Mouse (Mus musculus) embryonic facial prominence, embryonic 11.5 days (tissue): Measurements from ENCODE around the gene Zfp637. TPM values are rescaled to one million over a fixed set of nuclear protein-coding genes. Genes with fewer than 3 reads are reported as not detected.
"Not testable (repeated sequence)": the region's sequence is repeated elsewhere in the genome, so short reads cannot be mapped to it uniquely, and the experiment has no call there.

Experiments
- ATAC-seq: fragments of 200-750 bp; cut with Nextera tagmentation; replicated peaks from 2 replicates; pipeline ENCODE4 v1.8.0; 2017; ENCODE audit warnings: low read depth; ENCODE audit not compliant: insufficient number of reproducible peaks, low FRiP score, low TSS enrichment
- DNase-seq: peaks from one replicate; pipeline ENCODE4 v3.0.0-alpha.2; 2015; ENCODE audit warnings: low spot score
- H3K27ac ChIP-seq: fragments of 300-500 bp; sonication (generic); replicated peaks from 2 replicates; pipeline ENCODE4 v1.5.1; 2014; ENCODE audit warnings: mild to moderate bottlenecking, low read depth, low read length, control low read depth
- H3K27me3 ChIP-seq: fragments of 300-500 bp; sonication (generic); 2 replicates; pipeline ENCODE4 v1.6.1; 2014; ENCODE audit warnings: mild to moderate bottlenecking, low read length, moderate library complexity, mixed read lengths; ENCODE audit not compliant: control insufficient read depth, insufficient read depth
- H3K36me3 ChIP-seq: fragments of 300-500 bp; sonication (generic); replicated peaks from 2 replicates; pipeline ENCODE4 v1.6.1; 2014; ENCODE audit warnings: low read depth, mild to moderate bottlenecking, low read length, moderate library complexity, mixed read lengths; ENCODE audit not compliant: control insufficient read depth, insufficient read depth
- H3K4me1 ChIP-seq: fragments of 300-500 bp; sonication (generic); 2 replicates; pipeline ENCODE4 v1.6.1; 2014; ENCODE audit warnings: low read length, mixed read lengths; ENCODE audit not compliant: control insufficient read depth, insufficient read depth
- H3K4me2 ChIP-seq: fragments of 300-500 bp; sonication (generic); 2 replicates; pipeline ENCODE4 v1.6.1; 2014; ENCODE audit warnings: low read depth, mild to moderate bottlenecking, control low read depth, low read length, moderate library complexity
- H3K4me3 ChIP-seq: fragments of 300-500 bp; sonication (generic); 2 replicates; pipeline ENCODE4 v1.5.1; 2014; ENCODE audit warnings: low read depth, low read length, control low read depth
- H3K9ac ChIP-seq: fragments of 300-500 bp; sonication (generic); replicated peaks from 2 replicates; pipeline ENCODE4 v1.6.1; 2014; ENCODE audit warnings: mild to moderate bottlenecking, control low read depth, low read length
- H3K9me3 ChIP-seq: fragments of 300-500 bp; sonication (generic); replicated peaks from 2 replicates; pipeline ENCODE4 v1.6.1; 2016; ENCODE audit warnings: mild to moderate bottlenecking, low read length, inconsistent platforms, mixed read lengths; ENCODE audit not compliant: control insufficient read depth
- WGBS: fragments of 180-500 bp; shearing (Covaris S2); extraction: QIAGEN DNeasy Blood & Tissue Kit; methylation state at CpG from one replicate; pipeline ENCODE4 v1.1.7; 2014; 5-methylcytosine and 5-hydroxymethylcytosine counted together
- polyA plus RNA-seq: library from polyadenylated mRNA; unstranded; fragments of >200 nt; fragmentation: Nextera tagmentation; extraction: Ambion mirVana; gene quantifications from 2 replicates; pipeline ENCODE4 v1.2.1, GENCODE M21; 2014

Gene Zfp637
- polyA plus RNA-seq, 1 experiment from 2014 or later, result 163 TPM

DNA sequence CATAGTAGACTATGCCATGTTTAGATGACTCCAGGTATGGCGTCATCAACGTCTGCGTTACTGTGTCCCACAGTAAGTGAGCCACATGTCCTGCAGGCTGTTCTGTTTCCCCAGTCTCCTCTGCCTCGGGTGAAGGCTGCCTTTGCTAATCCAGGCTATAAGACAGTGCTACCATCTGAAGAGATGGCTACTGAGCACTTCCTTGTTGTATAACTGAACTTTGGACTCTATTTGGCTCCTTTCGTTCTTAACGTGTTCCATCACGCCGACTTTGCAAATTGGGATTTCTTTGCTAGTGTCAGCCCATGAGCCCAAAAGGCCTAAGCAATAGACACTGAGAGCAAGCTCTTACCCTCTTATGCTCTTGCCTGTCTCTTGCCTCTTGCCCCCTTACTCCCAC lies 27.2 kb downstream of the Zfp637 start:
- Histone ChIP-seq H3K4me1 (no peaks in the 10 kb centered on the region), H3K27ac (no peak overlapping the region), H3K27me3 (no peaks in the 10 kb centered on the region), H3K9ac (no peak overlapping the region), H3K36me3 (no peaks in the 10 kb centered on the region), H3K4me2 (no peak overlapping the region), H3K4me3 (no peak overlapping the region), H3K9me3 (no peaks in the 10 kb centered on the region)
- WGBS, result 91% methylated on average over 8 of the region's 8 CpGs
- no peak for DNase-seq
- no peak for ATAC-seq

GRCm38 (mm10) chr6:117871034-117871433 lies 30.1 kb downstream of the Zfp637 start:
- 80% methylated on average over 14 of the region's 14 CpGs for WGBS
- Histone ChIP-seq H3K27ac (no peak overlapping the region), H3K4me2 (no peak overlapping the region), H3K27me3 (no peaks in the 10 kb centered on the region), H3K4me3 (no peak overlapping the region), H3K9me3 (no peaks in the 10 kb centered on the region), H3K36me3 (no peaks in the 10 kb centered on the region), H3K9ac (no peak overlapping the region), H3K4me1 (no peaks in the 10 kb centered on the region)
- no peak for DNase-seq
- no peak for ATAC-seq

DNA sequence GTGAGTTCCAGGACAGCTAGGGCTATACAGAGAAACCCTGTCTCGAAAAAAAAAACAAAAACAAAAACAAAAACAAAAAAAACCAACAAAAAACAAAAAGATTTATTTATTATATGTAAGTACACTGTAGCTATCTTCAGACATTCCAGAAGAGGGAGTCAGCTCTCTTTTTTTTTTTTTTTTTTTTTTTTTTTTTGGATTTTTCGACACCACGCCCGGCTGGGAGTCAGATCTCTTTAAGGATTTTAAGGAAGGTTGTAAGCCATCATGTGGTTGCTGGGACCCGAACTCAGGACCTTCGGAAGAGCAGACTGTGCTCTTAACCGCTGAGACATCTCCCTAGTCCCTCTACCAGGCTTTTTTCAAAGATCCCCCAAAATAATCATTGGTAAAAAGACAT lies 32.5 kb downstream of the Zfp637 start:
- not testable (repeated sequence) for H3K36me3 ChIP-seq, H3K27me3 ChIP-seq, H3K4me1 ChIP-seq, ATAC-seq, H3K9me3 ChIP-seq, H3K27ac ChIP-seq, H3K4me2 ChIP-seq, H3K4me3 ChIP-seq, DNase-seq, H3K9ac ChIP-seq
- WGBS, result 91% methylated on average over 7 of the region's 7 CpGs

DNA sequence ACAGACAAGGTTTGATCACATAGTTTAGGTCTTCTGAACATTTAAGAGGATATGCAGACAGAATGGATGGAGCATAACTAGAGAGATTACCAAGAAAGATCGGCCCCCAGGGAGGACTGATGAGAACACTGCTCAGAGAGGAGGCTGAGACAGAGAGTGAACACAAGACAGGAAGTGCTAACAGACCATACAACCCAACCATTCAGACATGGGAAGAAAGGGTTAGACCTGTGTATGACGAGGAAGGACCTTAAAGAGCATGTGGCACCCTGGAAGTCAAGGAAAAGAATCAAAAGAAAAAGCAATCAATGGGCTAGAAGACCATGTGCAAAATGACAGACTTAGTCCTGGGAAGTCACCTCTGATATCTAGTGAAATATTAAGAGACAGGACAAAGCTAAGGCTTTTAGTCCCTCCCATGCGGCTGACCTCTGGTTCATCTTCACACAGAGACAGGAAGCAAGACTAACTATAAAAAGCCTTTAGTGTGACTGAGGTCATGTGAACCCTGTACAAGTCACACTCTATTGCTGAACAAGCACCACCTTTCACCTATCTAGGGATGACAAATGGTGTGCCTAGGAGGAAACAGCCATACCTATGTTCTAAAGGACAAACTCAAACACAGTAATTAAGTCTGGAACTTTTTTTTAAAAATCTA lies 33.8 kb downstream of the Zfp637 start:
- DNase-seq, result no peak
- H3K27ac ChIP-seq, result no peak overlapping the region
- no peak for ATAC-seq
- H3K4me2 ChIP-seq, result no peak overlapping the region
- H3K27me3 ChIP-seq, result no peaks in the 10 kb centered on the region
- no peaks in the 10 kb centered on the region for H3K4me1 ChIP-seq
- no peak overlapping the region for H3K4me3 ChIP-seq
- H3K9me3 ChIP-seq, result no peaks in the 10 kb centered on the region
- no peaks in the 10 kb centered on the region for H3K36me3 ChIP-seq
- no peak overlapping the region for H3K9ac ChIP-seq
- 79% methylated on average over 3 of the region's 3 CpGs for WGBS

DNA sequence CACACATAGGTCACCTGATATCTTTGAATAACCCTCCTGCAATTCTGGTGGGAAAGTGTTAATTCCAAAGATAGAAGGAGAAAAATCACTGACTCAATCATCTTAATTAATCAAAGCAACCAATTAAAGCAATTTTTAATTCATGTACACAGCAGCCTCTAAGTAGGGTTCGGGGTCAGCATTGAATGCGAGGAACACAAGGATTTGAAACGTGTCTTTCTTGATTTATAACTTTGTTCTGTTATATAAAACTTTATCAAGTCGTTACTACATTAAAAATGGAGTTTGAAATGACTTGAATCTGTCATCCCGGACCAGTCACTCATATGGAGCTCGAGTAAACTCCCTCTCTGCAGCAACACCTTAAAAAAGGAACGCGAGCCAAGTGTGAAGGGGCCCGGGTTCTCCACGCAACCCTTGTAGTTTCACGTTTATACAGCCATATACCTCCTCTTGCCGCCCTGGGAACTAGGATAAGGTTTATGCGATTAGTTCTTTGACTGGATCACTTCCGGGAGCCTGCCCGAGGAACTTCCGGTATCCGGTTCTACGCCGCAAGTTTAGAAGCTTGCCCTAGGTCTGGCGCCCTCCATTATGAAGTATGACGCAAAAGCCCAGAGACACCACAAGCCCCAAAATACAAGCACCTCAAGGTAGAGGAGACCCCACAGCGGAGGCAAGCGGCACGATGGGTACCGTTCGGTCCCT lies 37.9 kb downstream of the Zfp637 start:
- peak; percentile 92 for DNase-seq
- no peaks in the 10 kb centered on the region for H3K27me3 ChIP-seq
- H3K36me3 ChIP-seq, result no peaks in the 10 kb centered on the region
- 12% methylated on average over 26 of the region's 26 CpGs for WGBS
- H3K4me1 ChIP-seq, result no peaks in the 10 kb centered on the region
- H3K9me3 ChIP-seq, result no peaks in the 10 kb centered on the region
- peak overlapping the region; percentile 54 for H3K4me2 ChIP-seq
- peak overlapping the region; percentile 45 for H3K4me3 ChIP-seq
- peak overlapping the region; percentile 94 for H3K27ac ChIP-seq
- ATAC-seq, result peak; percentile 85
- H3K9ac ChIP-seq, result peak overlapping the region; percentile 74

DNA sequence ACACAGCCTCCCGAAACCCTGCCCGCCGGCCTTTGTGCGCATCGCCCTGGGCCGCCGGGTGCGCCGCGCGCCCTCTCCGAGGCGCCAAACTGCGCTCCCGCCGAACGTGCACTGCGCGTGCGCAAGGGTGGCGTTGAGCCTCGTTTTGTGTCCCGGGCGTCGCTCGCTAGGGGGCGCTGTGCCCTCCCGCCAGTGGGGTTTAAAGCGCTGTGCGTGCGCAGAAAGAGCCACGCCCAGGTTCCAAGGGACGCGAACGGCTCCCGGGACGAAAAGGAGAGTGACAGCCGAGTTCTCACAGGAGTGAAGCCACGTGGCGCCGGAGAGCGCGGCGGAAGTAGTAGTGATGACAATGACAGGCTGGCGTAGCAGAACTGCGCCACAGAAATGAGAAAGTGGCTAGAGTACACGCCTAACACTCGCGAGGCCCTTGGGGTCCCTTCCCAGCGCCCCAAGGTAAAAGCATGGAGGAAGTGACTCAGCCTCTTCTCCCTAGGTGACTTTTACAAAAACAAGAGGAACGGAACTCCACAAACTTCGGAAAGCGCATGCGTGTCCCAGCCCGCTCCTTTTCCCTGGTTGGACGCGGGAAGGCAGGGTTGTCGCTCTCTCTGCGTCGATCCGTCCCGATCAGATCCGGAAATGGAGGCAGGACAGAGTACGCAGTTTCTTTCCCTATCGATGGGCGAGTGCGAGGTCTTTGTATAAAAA lies 38.6 kb downstream of the Zfp637 start:
- peak; percentile 91 for ATAC-seq
- WGBS, result under 1% methylated on average over 67 of the region's 67 CpGs
- H3K4me1 ChIP-seq, result no peaks in the 10 kb centered on the region
- peak; percentile 99 for DNase-seq
- H3K4me2 ChIP-seq, result peak overlapping the region; percentile 54
- H3K27ac ChIP-seq, result peak overlapping the region; percentile 94
- no peaks in the 10 kb centered on the region for H3K36me3 ChIP-seq
- no peaks in the 10 kb centered on the region for H3K9me3 ChIP-seq
- H3K4me3 ChIP-seq, result peak overlapping the region; percentile 45
- peak overlapping the region; percentile 74 for H3K9ac ChIP-seq
- no peaks in the 10 kb centered on the region for H3K27me3 ChIP-seq

DNA sequence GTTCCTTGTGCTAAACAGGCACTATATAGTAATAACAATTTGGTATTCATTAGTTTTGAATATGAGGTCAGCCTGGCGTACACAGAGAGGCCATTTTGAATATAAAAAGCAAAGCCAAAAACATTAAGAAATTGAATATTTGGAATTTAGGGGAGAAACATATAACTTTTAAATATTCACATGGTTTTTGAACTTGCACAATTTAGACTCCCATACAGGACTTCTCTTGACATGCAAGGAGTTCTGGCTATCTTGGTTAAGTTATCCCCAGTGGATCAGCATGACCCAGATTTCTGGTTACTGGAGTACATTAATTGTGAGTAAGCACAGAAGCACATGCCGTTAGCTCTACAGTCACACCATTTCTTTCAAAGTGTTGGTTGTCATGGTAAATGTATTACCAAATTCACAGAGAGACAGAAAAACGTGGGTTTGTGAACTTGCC lies 39.4 kb downstream of the Zfp637 start:
- peak overlapping the region; percentile 21 for H3K4me2 ChIP-seq
- H3K27me3 ChIP-seq, result no peaks in the 10 kb centered on the region
- H3K27ac ChIP-seq, result peak overlapping the region; percentile 94; the same call in 1 of the 2 replicates
- H3K9me3 ChIP-seq, result no peaks in the 10 kb centered on the region
- DNase-seq, result no peak
- ATAC-seq, result no peak
- no peaks in the 10 kb centered on the region for H3K4me1 ChIP-seq
- peak overlapping the region; percentile 37 for H3K9ac ChIP-seq
- 49% methylated on average over 3 of the region's 3 CpGs for WGBS
- H3K4me3 ChIP-seq, result peak overlapping the region; percentile 45
- no peaks in the 10 kb centered on the region for H3K36me3 ChIP-seq

DNA sequence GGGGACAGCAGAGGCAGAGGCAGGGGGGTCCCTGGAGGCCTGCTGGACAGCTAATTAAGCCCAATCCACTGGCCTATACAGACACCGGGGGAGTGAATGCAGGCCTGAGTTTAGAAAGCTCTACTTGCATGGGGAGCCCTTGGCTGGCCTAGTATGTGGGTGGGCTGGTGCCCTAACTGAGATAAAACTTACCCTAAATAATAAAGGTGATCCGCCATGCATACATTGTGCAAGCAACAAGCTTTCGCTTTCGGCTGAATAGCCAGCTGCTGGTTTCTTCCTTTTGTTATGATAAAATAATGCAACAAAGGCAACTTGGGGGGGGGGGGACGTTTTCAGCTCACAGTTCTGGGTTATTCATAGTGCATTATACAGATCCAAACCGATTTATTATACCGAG lies 40.2 kb downstream of the Zfp637 start:
- H3K27ac ChIP-seq, result no peak overlapping the region
- no peaks in the 10 kb centered on the region for H3K9me3 ChIP-seq
- no peaks in the 10 kb centered on the region for H3K36me3 ChIP-seq
- 77% methylated on average over 7 of the region's 7 CpGs for WGBS
- no peak overlapping the region for H3K4me2 ChIP-seq
- H3K4me3 ChIP-seq, result no peak overlapping the region
- H3K27me3 ChIP-seq, result no peaks in the 10 kb centered on the region
- no peak for ATAC-seq
- H3K4me1 ChIP-seq, result no peaks in the 10 kb centered on the region
- H3K9ac ChIP-seq, result 0 out of 2 replicates have a peak overlapping the region, but pooled peaks have one; percentile 22
- DNase-seq, result no peak
